Mouse (Mus musculus) embryonic fibroblast, embryonic 13.5 days (primary cell): ENCODE measurements around the gene 2200002J24Rik. TPM values are rescaled to one million over a fixed set of nuclear protein-coding genes. Genes with fewer than 3 reads are reported as not detected.

Source experiments
- H3K27ac ChIP-seq: 2 replicates; pipeline ENCODE4 v1.5.1; 2012; ENCODE audit warnings: low read length, control low read depth, inconsistent platforms; ENCODE audit not compliant: insufficient read depth
- H3K4me1 ChIP-seq: 2 replicates; pipeline ENCODE4 v1.6.1; 2011; ENCODE audit warnings: low read length; ENCODE audit not compliant: control insufficient read depth, insufficient read depth
- H3K4me3 ChIP-seq: 2 replicates; pipeline ENCODE4 v1.5.1; 2011; ENCODE audit warnings: mild to moderate bottlenecking, control low read depth, low read length; ENCODE audit not compliant: insufficient read depth
- CTCF ChIP-seq: IDR thresholded peaks from 2 replicates; pipeline ENCODE4 v1.5.1; 2011; ENCODE audit warnings: mild to moderate bottlenecking, control low read depth, low read length, moderate library complexity, borderline replicate concordance; ENCODE audit not compliant: insufficient read depth
- POLR2A ChIP-seq: IDR thresholded peaks from 2 replicates; pipeline ENCODE4 v1.6.1; 2011; ENCODE audit warnings: low read depth, mild to moderate bottlenecking, control low read depth, low read length, moderate library complexity
- polyA plus RNA-seq: library from polyadenylated mRNA; stranded (reverse); fragments of >200 nt; gene quantifications from 2 replicates; pipeline ENCODE4 v1.2.4, GENCODE M21; 2011; ENCODE audit warnings: low read depth; ENCODE audit not compliant: missing spikeins, insufficient read length

Gene 2200002J24Rik
- not detected in 2 replicates for polyA plus RNA-seq

GRCm38 (mm10) chr7:30698589-30698988 is at the start of gene 2200002J24Rik:
2200002J24Rik (plus strand) TSS chr7:30698926.
- no peak within 1 kb of the TSS for H3K27ac ChIP-seq
- H3K4me3 ChIP-seq: no peak within 1 kb of the TSS
- H3K4me1 ChIP-seq: no peaks in the 10 kb centered on the region
- TF ChIP-seq CTCF (no peak), POLR2A (no peak)

GRCm38 (mm10) chr7:30649591-30650540 is 48.9 kb upstream of the 2200002J24Rik start, which contains the start of gene Rbm42:
Rbm42 (minus strand) TSS chr7:30650317.
- Histone ChIP-seq H3K4me1 (no peaks in the 10 kb centered on the region), H3K27ac (no peak within 1 kb of the TSS), H3K4me3 (peak within 1 kb of the TSS; percentile 75)
- TF ChIP-seq POLR2A: peak; percentile 71
- no peak for TF ChIP-seq CTCF

- H3K27ac ChIP-seq: no peak within 1 kb of the TSS
- H3K4me1 ChIP-seq: no peaks in the 10 kb centered on the region
- TF ChIP-seq POLR2A (peak; percentile 74), CTCF (no peak)
- H3K4me3 ChIP-seq: peak within 1 kb of the TSS; percentile 71
These were observed 34.1 kb upstream of the 2200002J24Rik start, which contains the start of gene Haus5 for GRCm38 (mm10) chr7:30664529-30665200. Haus5 (minus strand) TSS chr7:30664994.

- TF ChIP-seq POLR2A: no peak
- TF ChIP-seq CTCF: no peak
- Histone ChIP-seq H3K27ac (no peak overlapping the region), H3K4me1 (no peaks in the 10 kb centered on the region), H3K4me3 (peak overlapping the region; percentile 71)
These were observed 33.4 kb upstream of the 2200002J24Rik start for GRCm38 (mm10) chr7:30665321-30665720.

- Histone ChIP-seq H3K4me3 (no peak overlapping the region), H3K27ac (no peak overlapping the region), H3K4me1 (no peaks in the 10 kb centered on the region)
- no peak for TF ChIP-seq POLR2A
- no peak for TF ChIP-seq CTCF
These were observed 29.5 kb upstream of the 2200002J24Rik start for GRCm38 (mm10) chr7:30669229-30669628.

- TF ChIP-seq CTCF: no peak
- no peak for TF ChIP-seq POLR2A
- Histone ChIP-seq H3K27ac (no peak within 1 kb of the TSS), H3K4me1 (no peaks in the 10 kb centered on the region), H3K4me3 (no peak within 1 kb of the TSS)
These were observed 27.2 kb upstream of the 2200002J24Rik start, which contains the start of gene Pmis2 for GRCm38 (mm10) chr7:30671480-30671879. Pmis2 (minus strand) TSS chr7:30671605.

GRCm38 (mm10) chr7:30678263-30678975 is 20.3 kb upstream of the 2200002J24Rik start:
- Histone ChIP-seq H3K27ac (no peak overlapping the region), H3K4me3 (no peak overlapping the region), H3K4me1 (no peaks in the 10 kb centered on the region)
- TF ChIP-seq POLR2A (no peak), CTCF (no peak)

GRCm38 (mm10) chr7:30681897-30682296 is 16.8 kb upstream of the 2200002J24Rik start:
- TF ChIP-seq CTCF (no peak), POLR2A (no peak)
- Histone ChIP-seq H3K27ac (no peak overlapping the region), H3K4me3 (no peak overlapping the region), H3K4me1 (no peaks in the 10 kb centered on the region)

GRCm38 (mm10) chr7:30683425-30683824 is 15.3 kb upstream of the 2200002J24Rik start:
- TF ChIP-seq POLR2A (no peak), CTCF (no peak)
- Histone ChIP-seq H3K27ac (no peak overlapping the region), H3K4me1 (no peaks in the 10 kb centered on the region), H3K4me3 (no peak overlapping the region)

GRCm38 (mm10) chr7:30688325-30688724 is 10.4 kb upstream of the 2200002J24Rik start:
- Histone ChIP-seq H3K4me1 (no peaks in the 10 kb centered on the region), H3K4me3 (no peak overlapping the region)
- no peak for TF ChIP-seq POLR2A
- TF ChIP-seq CTCF: no peak

More at GRCm38 (mm10) chr7:30688325-30688724, 10.4 kb upstream of the 2200002J24Rik start:
- H3K27ac ChIP-seq: no peak overlapping the region
